Mouse (Mus musculus) erythroblast, embryonic 14.5 days (primary cell): ENCODE data around the gene Immt.

Experiments used
- GATA1 ChIP-seq: IDR thresholded peaks from 2 replicates; pipeline ENCODE4 v1.6.1; 2012; ENCODE audit warnings: low read length, inconsistent platforms, mixed read lengths
- TAL1 ChIP-seq: IDR thresholded peaks from 3 replicates; pipeline ENCODE4 v1.6.1; 2012; ENCODE audit warnings: low read length, inconsistent platforms, mixed read lengths

DNA sequence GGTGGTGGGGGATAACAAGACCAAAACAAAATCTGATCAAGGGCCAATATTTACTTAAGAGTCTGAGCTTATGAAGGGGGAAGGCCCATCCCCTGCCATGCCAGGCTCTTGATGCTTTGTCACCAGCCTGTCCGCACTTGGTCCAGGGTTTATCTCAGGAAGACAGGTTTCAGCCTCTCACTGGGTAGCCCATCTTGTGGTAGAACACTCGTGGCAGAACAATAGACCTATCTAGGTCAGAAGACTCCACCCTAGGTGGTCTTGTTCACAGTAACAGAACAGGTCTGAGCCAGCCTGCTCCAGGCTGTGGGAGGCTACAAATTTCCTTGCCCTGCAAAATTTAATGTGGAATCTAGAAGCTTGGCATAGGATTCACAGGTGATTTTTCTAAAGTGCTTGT, 5.7 kb downstream of the Immt start:
- TF ChIP-seq TAL1, result no peak
- TF ChIP-seq GATA1, result no peak
